Mouse (Mus musculus) embryonic facial prominence, embryonic 10.5 days (tissue): Measurements from ENCODE around the gene Foxk2. TPM values are rescaled to one million over a fixed set of nuclear protein-coding genes. Genes with fewer than 3 reads are reported as not detected.
"Not testable (repeated sequence)": the region's sequence is repeated elsewhere in the genome, so short reads cannot be mapped to it uniquely, and the experiment has no call there.

ENCODE experiments used
- DNase-seq: peaks from one replicate; pipeline ENCODE4 v3.0.0-alpha.2; 2017; ENCODE audit warnings: low spot score
- H3K27ac ChIP-seq: fragments of 300-500 bp; sonication (generic); replicated peaks from 2 replicates; pipeline ENCODE4 v1.5.1; 2016; ENCODE audit warnings: mild to moderate bottlenecking
- H3K27me3 ChIP-seq: fragments of 300-500 bp; sonication (generic); replicated peaks from 2 replicates; pipeline ENCODE4 v1.6.1; 2016; ENCODE audit warnings: low read depth, mild to moderate bottlenecking; ENCODE audit not compliant: poor library complexity, severe bottlenecking
- H3K36me3 ChIP-seq: fragments of 300-500 bp; sonication (generic); replicated peaks from 2 replicates; pipeline ENCODE4 v1.6.1; 2016; ENCODE audit warnings: mild to moderate bottlenecking, moderate library complexity
- H3K4me1 ChIP-seq: fragments of 300-500 bp; sonication (generic); 2 replicates; pipeline ENCODE4 v1.6.1; 2016
- H3K4me3 ChIP-seq: fragments of 300-500 bp; sonication (generic); 2 replicates; pipeline ENCODE4 v1.5.1; 2016; ENCODE audit warnings: mild to moderate bottlenecking, moderate library complexity
- H3K9me3 ChIP-seq: fragments of 300-500 bp; sonication (generic); 2 replicates; pipeline ENCODE4 v1.6.1; 2016; ENCODE audit warnings: mild to moderate bottlenecking
- WGBS: fragments of 180-500 bp; shearing (Covaris S2); methylation state at CpG from one replicate; pipeline ENCODE4 v1.1.7; 2016; 5-methylcytosine and 5-hydroxymethylcytosine counted together
- polyA plus RNA-seq: library from polyadenylated mRNA; unstranded; fragments of >200 nt; fragmentation: Nextera tagmentation; extraction: Ambion mirVana; gene quantifications from 2 replicates; pipeline ENCODE4 v1.2.1, GENCODE M21; 2016

Gene Foxk2
- polyA plus RNA-seq, 1 experiment from 2014 or later, result 10.1 TPM

DNA sequence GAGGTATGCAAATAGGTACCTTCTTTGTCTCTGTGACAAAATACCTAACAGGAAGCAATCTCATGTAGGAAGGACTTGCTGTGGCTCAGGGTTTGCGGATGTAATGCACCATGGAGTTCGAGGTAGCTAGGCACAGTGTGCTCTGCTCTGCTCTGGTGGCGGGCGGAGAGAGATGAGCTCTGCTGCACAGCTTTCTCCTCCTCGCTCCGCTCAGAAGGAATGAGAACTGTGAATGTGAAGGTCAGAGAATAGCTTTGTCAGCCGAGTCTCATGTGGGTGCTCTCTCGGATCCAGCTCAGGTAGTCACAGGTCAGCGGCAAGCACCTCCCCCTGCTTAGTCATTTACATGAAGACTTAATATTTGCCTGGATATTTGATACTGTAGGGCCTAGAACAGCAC, 40.5 kb downstream of the Foxk2 start:
- Histone ChIP-seq H3K27ac (no peak overlapping the region), H3K9me3 (no peaks in the 10 kb centered on the region), H3K36me3 (peaks cover 99% of the 10 kb centered on the region), H3K4me3 (no peak overlapping the region), H3K4me1 (no peaks in the 10 kb centered on the region), H3K27me3 (no peaks in the 10 kb centered on the region)
- no peak for DNase-seq
- WGBS, result 92% methylated on average over 9 of the region's 9 CpGs

DNA sequence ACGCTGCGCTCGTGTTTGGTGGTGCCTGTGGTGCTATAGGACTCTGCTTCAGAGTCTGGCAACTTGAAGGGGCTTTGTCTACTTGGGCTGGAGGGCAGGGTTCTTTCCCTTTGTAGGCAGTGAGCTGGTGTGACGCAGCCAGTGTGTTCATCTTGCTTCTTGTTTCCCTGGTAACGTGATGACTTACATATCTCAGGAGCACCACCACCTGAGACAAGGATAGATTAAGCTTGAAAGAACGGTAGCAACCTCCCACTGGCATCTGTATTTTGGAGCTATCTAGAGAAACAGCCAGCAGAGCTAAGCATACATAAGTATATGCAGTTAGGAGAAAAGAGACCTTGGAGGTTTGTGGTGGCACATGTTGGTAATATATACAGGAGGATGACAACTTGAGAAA, 45.6 kb downstream of the Foxk2 start:
- no peak for DNase-seq
- H3K4me3 ChIP-seq, result no peak overlapping the region
- H3K36me3 ChIP-seq, result peaks cover 100% of the 10 kb centered on the region
- 95% methylated on average over 6 of the region's 6 CpGs for WGBS
- H3K9me3 ChIP-seq, result no peaks in the 10 kb centered on the region; the same call in 1 of the 2 replicates
- no peaks in the 10 kb centered on the region for H3K27me3 ChIP-seq
- no peaks in the 10 kb centered on the region for H3K4me1 ChIP-seq
- no peak overlapping the region for H3K27ac ChIP-seq

DNA sequence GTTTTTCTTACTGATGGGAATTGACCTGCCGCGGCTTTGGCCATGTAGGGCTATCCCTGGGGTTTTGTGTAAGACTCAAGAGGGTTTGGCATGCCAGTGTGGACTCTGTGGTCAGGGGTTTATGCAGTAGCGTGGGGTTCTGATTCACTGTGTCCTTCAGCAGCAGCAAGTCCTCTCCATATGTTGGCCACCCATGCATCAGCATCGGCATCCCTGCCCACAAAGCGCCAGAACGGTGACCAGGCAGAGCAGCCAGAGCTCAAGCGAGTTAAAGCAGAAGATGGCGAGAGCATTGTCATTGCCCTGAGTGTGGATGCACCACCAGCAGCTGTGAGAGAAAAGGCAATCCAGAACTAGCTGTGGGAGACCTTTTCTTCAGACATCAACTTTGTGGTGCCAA, 46.8 kb downstream of the Foxk2 start:
- Histone ChIP-seq H3K9me3 (no peaks in the 10 kb centered on the region; the same call in 1 of the 2 replicates), H3K4me3 (no peak overlapping the region), H3K27ac (no peak overlapping the region), H3K36me3 (peaks cover 93% of the 10 kb centered on the region), H3K27me3 (no peaks in the 10 kb centered on the region), H3K4me1 (no peaks in the 10 kb centered on the region)
- DNase-seq, result no peak
- WGBS, result 98% methylated on average over 8 of the region's 8 CpGs

DNA sequence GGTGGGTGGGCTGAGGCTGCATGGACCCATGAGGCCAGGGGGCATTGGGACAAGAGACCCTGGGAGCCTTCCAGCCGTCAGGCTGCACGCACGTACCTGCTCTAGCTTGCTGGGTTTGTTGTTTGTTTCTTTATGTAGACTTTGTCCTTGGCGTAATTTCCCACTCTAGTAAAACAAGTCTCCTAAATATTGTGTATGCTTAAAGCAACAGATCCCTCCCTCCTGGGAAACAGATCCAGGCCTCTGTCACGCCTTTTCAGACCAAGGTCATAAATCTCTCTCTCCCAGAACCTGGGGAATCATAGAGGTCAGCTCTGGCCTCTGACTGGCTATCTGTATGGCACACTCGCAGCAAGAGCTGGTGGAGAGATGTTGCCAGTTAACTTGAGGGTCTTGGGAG, 47.9 kb downstream of the Foxk2 start:
- not testable (repeated sequence) for H3K4me3 ChIP-seq, H3K27ac ChIP-seq, H3K4me1 ChIP-seq, H3K27me3 ChIP-seq, DNase-seq, H3K9me3 ChIP-seq
- 93% methylated on average over 6 of the region's 6 CpGs for WGBS
- peaks cover 82% of the 10 kb centered on the region for H3K36me3 ChIP-seq

DNA sequence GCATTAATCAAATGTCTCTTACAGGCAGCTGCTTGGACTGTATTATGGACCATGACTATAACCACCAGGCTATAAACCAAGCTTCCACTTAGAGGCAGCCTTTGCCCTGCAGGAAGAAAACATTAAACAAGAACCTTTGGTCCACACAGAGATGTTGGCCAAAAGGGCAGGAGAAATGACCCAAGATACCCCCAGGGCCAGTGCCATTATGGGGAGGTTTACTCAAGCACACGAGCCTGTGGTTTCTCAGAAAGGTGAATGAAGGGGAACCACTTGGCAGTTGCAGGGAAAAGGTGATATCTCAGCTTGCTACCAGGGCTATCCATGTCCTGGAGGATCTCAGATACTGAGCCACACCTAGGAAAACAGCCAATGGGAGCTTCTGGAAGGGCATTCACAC, 66.2 kb downstream of the Foxk2 start:
- WGBS, result 73% methylated on average over 1 of the region's 1 CpGs
- Histone ChIP-seq H3K27ac (no peak overlapping the region), H3K36me3 (peaks cover 76% of the 10 kb centered on the region), H3K4me1 (no peaks in the 10 kb centered on the region), H3K9me3 (no peaks in the 10 kb centered on the region), H3K4me3 (no peak overlapping the region), H3K27me3 (no peaks in the 10 kb centered on the region)
- DNase-seq, result no peak

DNA sequence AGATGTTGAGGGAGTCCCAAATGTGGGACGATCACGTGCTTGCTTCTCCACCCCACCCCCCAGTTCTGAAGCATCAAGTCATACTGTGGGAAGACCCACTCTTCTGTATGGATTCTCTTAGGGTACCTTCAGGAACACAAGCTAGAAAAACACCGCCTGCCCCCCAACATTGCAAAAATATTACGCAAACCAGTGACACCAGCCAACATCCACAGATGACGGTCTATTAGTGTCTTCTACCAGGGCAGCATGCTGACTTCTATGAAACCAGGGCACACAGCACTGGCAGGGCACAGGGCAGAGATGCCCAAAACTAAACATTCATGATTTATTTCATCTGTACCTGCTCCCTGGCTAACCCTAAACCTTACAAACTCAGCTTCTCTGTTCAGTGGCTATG, 66.9 kb downstream of the Foxk2 start:
- peaks cover 75% of the 10 kb centered on the region for H3K36me3 ChIP-seq
- H3K4me3 ChIP-seq, result no peak overlapping the region
- H3K27ac ChIP-seq, result no peak overlapping the region
- H3K4me1 ChIP-seq, result no peaks in the 10 kb centered on the region
- H3K9me3 ChIP-seq, result no peaks in the 10 kb centered on the region
- DNase-seq, result no peak
- WGBS, result 94% methylated on average over 5 of the region's 5 CpGs
- H3K27me3 ChIP-seq, result no peaks in the 10 kb centered on the region

DNA sequence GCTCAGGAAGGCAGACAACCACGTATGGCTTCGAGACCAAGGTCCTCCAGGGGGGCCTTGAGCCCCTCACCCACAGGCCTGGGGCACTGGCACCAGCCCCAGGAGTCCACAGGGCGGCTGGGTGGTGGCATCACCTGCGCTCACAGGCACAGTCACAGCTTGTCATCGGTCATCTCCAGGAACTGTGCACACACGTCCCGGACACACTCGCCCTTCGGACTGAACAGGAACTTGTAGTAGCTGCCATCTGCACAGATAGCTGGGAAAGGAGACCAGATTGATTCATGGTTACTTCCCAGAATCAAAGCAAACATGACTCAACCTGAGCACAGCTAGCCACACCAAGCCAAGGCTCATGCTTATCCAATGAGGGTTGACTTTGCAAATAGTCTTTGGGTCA, 68.4 kb downstream of the Foxk2 start:
- Histone ChIP-seq H3K9me3 (no peaks in the 10 kb centered on the region), H3K4me3 (no peak overlapping the region), H3K36me3 (peaks cover 88% of the 10 kb centered on the region), H3K27ac (no peak overlapping the region), H3K27me3 (no peaks in the 10 kb centered on the region), H3K4me1 (no peaks in the 10 kb centered on the region)
- 96% methylated on average over 9 of the region's 9 CpGs for WGBS
- DNase-seq, result no peak

DNA sequence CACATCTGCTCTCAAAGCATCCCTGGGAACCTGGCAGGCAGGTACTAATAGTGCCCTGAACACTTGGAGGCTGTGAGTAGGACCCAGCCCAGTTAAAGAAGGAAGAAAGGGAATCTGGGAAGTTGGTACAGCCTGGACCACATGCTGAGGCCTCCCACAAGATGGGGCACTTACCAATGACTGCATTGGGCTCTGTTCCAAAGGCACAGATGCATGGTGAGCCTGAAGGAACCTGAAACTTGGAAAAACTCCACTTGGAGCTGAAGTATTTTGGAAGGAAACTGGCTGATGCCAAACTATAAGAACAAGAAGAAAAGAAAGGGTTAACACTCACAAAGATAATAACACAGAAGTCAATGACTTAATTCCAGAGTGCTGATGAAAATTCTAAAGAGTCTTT, 68.8 kb downstream of the Foxk2 start:
- Histone ChIP-seq H3K27me3 (no peaks in the 10 kb centered on the region), H3K9me3 (no peaks in the 10 kb centered on the region), H3K27ac (no peak overlapping the region), H3K36me3 (peaks cover 90% of the 10 kb centered on the region), H3K4me3 (no peak overlapping the region), H3K4me1 (no peaks in the 10 kb centered on the region)
- no peak for DNase-seq

DNA sequence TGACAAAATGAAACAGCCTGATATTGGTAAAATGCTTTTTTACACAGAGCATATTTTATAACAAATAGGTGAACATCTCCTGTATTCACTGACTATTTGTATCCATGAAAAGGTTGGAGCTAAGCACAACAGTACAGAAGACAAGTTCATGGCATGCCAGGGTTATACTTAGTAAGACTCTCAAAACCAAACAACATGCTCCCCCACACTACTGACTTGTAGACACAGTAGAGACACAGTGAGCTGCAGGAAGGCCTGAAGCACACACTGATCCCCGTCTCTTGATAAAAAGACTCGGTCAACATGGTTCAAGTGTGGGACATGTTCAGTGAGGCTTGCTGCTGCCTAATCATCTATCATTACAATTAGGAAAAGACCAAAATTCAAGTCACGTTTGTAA, 71.9 kb downstream of the Foxk2 start:
- no peaks in the 10 kb centered on the region for H3K4me1 ChIP-seq
- no peaks in the 10 kb centered on the region for H3K9me3 ChIP-seq
- H3K4me3 ChIP-seq, result no peak overlapping the region
- peaks cover 98% of the 10 kb centered on the region for H3K36me3 ChIP-seq
- H3K27ac ChIP-seq, result no peak overlapping the region
- H3K27me3 ChIP-seq, result no peaks in the 10 kb centered on the region
- WGBS, result 95% methylated on average over 3 of the region's 3 CpGs
- no peak for DNase-seq

DNA sequence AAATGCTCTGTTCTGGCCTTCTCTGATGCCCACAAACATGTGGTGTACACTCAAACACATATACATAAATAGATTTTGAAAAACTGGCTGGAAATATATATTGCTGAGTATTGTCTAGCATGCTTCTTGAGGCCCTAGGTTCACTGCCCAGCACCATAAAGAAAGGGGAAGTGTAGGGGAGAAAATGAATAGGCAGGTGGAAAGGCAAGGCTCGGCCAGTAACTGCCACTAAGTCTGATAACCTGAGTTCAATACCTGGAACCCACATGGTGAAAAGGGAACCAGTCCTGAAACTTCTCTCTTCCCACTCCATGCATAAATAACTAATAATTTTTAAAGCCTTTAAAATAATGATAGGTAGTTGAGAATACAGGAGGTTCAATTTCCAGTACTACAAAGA, 79.9 kb downstream of the Foxk2 start:
- Histone ChIP-seq H3K4me1 (no peaks in the 10 kb centered on the region), H3K27me3 (no peaks in the 10 kb centered on the region), H3K36me3 (peaks cover 67% of the 10 kb centered on the region), H3K4me3 (no peak overlapping the region), H3K9me3 (no peaks in the 10 kb centered on the region), H3K27ac (no peak overlapping the region)
- DNase-seq, result no peak
- WGBS, result 92% methylated on average over 1 of the region's 1 CpGs

DNA sequence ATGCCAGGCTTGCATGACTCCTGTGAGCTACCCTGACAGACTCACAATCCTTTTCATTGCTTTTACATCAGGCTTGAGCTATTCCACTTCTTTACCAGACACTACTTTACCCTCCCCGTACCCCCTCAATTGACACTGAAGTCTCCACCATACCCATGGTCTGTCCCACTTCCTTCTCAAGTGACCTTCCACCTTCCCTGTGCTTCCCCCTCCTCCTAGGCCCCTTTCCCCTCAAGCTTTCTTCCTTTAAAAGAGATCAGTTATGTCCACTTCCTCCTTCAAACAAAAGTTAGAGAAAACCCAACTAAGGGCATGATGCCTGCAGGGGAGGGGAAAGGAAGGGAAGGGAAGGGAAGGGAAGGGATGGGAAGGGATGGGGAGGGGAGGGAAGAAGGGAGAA, 80.5 kb downstream of the Foxk2 start:
- no peak overlapping the region for H3K4me3 ChIP-seq
- 84% methylated on average over 1 of the region's 1 CpGs for WGBS
- no peak for DNase-seq
- H3K9me3 ChIP-seq, result no peaks in the 10 kb centered on the region
- H3K27me3 ChIP-seq, result no peaks in the 10 kb centered on the region
- peaks cover 67% of the 10 kb centered on the region for H3K36me3 ChIP-seq
- H3K27ac ChIP-seq, result no peak overlapping the region
- H3K4me1 ChIP-seq, result no peaks in the 10 kb centered on the region

DNA sequence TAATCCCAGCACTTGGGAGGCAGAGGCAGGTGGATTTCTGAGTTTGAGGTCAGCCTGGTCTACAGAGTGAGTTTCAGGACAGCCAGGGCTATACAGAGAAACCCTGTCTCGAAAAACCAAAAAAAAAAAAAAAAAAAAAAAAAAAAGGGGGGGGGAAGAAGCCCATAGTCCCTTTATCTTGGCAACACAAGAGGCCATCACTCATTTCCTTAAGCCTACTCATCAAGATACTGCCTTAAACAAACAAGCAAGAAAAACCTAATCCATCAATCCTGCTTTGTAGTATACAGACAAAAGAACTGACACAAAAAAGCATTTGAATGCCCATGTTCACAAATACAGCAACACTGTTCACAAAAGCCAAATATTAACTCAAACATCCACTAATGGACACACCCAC, 82.6 kb downstream of the Foxk2 start:
- DNase-seq, H3K4me3 ChIP-seq, H3K9me3 ChIP-seq, H3K4me1 ChIP-seq, H3K27ac ChIP-seq, H3K27me3 ChIP-seq: not testable (repeated sequence)
- WGBS, result 50% methylated on average over 1 of the region's 1 CpGs
- H3K36me3 ChIP-seq, result peaks cover 67% of the 10 kb centered on the region

DNA sequence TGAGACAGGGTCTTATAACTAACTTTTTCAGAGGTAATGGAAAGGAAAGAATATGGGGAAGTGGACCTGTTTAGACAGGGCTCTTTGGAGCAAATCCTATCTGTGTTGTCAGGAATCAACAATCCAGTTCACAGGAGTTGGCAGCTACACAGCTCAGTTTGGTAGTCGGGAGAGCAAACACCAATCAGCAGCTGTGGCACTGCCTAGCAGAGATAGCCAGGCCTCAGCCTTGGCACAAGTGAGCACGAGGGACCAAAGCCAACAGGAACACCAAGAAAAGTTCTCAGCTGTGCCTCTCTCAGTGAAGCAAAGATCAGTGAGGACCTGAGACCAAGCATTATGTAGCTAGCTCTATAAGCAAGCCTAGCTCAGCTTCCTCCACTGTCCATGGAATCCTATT, 87.2 kb downstream of the Foxk2 start:
- H3K36me3 ChIP-seq, result peaks cover 71% of the 10 kb centered on the region
- H3K27me3 ChIP-seq, result no peaks in the 10 kb centered on the region
- H3K9me3 ChIP-seq, result no peaks in the 10 kb centered on the region
- H3K4me1 ChIP-seq, result no peaks in the 10 kb centered on the region
- WGBS, result 91% methylated on average over 2 of the region's 2 CpGs
- DNase-seq, result no peak
- no peak overlapping the region for H3K4me3 ChIP-seq
- no peak overlapping the region for H3K27ac ChIP-seq

DNA sequence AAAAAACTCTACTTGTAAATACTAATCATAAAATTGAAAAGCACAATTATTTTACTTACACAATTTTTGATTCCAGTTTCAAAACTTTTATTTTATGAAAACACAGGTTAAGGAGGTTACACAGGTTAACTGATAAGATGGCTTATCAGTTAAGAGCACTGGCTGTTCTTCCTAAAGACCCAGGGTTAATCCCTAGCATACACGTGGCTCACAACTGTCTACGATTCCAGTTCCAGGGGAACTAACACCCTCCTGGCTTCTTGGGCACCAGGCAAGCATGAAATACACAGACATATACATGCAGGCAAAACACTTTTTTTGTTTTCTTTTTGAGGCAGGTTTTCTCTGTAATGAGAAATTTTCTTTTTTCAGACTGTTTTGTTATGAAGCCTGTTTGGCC, 88.4 kb downstream of the Foxk2 start:
- 93% methylated on average over 2 of the region's 2 CpGs for WGBS
- Histone ChIP-seq H3K27ac (no peak overlapping the region), H3K4me1 (peaks cover 9% of the 10 kb centered on the region), H3K36me3 (peaks cover 73% of the 10 kb centered on the region), H3K4me3 (no peak overlapping the region), H3K9me3 (no peaks in the 10 kb centered on the region), H3K27me3 (no peaks in the 10 kb centered on the region)
- no peak for DNase-seq
